Mouse (Mus musculus) forebrain, embryonic 14.5 days (tissue): ENCODE measurements around the gene Mettl21a. TPM values are rescaled to one million over a fixed set of nuclear protein-coding genes. Genes with fewer than 3 reads are reported as not detected.

Source experiments
- polyA plus RNA-seq: library from polyadenylated mRNA; unstranded; fragments of >200 nt; fragmentation: Nextera tagmentation; extraction: Ambion mirVana; gene quantifications from 2 replicates; pipeline ENCODE4 v1.2.1, GENCODE M21; 2014

Mettl21a gene
- polyA plus RNA-seq, 1 experiment from 2014 or later: 25.8 TPM

Other genes starting within 250 kb of the Mettl21a start
- gene Creb1, start 84.6 kb downstream of the Mettl21a start, polyA plus RNA-seq: 56.7 and 70.8 TPM in 2 replicates
- 6.6 and 6.9 TPM in 2 replicates for gene Ccnyl1, start 73.2 kb upstream of the Mettl21a start, polyA plus RNA-seq
- gene Fzd5, start 120.5 kb upstream of the Mettl21a start, polyA plus RNA-seq: 0.88 and 0.91 TPM in 2 replicates